Mouse (Mus musculus) embryo, embryonic 10.5 days (tissue): Measurements from ENCODE around the gene Ninj1.

Experiments used
- DNase-seq: peaks from one replicate; pipeline ENCODE4 v3.0.0-alpha.2; 2015; ENCODE audit warnings: low spot score

Ninj1 gene

GRCm38 (mm10) chr13:49187288-49188218 lies at the start of gene Ninj1:
Gene Ninj1 (plus strand): TSS chr13:49187485.
- DNase-seq = peak; percentile 80

DNA sequence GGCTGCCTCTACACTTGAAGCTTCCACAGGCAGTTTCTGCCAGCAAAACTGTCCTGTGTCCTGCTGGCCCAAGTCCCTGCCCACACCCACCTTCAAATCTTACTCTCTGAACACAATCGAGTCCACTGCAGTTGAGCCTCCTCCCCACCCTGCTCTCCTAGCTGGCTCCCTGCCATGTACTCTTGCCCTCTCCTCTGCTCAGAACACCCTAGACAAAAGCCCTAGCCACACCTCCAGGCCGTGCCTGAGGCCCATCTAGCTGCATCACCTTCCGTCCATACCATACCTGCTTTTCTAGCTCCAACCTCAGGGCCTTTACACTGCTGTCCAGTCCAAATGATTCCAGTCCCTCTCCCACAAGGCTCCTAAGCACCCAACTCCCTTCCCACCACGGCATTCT lies 46.7 kb upstream of the Ninj1 start:
- no peak for DNase-seq

DNA sequence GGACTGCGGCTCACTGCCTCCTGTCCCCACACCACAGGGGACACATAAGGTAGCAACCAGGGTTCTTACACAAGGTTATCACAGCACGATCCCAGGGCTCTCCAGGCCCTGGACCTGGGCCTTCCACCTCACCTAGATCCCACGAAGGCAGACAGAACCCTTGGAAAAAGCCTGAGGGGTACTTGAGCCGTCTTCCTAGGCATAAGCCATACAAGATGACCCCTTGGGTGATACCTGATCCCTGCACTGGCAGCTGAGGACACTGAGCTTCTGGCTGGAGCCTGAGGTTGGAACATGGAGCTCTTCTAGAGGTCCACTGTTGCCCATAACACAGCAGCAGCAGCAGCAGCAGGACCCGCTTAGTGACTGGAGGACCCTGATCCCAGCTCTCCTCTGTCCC lies 44.9 kb upstream of the Ninj1 start:
- no peak for DNase-seq

- DNase-seq = no peak
Observed at GRCm38 (mm10) chr13:49143323-49143722, 44.0 kb upstream of the Ninj1 start.

GRCm38 (mm10) chr13:49144451-49144850 lies 42.8 kb upstream of the Ninj1 start:
- DNase-seq = no peak

GRCm38 (mm10) chr13:49145396-49145795 lies 41.9 kb upstream of the Ninj1 start:
- no peak for DNase-seq

DNA sequence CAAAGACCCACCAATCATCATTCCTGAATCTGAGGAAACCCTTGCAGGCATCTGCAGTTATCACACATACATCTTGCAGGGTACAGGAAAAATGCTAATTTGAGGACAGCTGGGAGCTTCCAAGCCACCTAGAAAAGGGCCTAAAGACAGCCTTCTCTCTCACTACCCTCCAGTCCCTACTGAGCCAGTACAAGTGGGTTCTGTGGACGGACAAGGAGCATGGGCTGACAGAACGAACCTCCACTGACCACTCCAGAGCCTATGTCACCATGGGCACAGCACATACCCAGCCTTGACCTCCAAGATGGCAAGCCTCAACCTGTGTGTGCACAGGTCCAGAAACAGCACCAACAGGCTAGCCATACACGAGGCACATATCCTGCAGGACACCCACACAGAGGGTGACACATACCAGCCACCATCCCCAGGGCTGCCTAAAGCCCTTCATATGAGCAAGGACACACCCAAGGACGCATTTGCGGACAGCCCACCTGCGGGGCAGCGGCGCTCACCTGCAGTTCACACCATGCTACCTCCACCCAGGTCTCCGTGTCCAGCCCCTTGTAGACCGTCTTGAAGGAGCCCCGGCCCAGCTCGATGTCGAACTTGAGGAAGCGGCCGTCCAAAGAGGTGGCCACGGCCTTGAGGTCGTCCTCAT lies 41.1 kb upstream of the Ninj1 start:
- DNase-seq = no peak

DNA sequence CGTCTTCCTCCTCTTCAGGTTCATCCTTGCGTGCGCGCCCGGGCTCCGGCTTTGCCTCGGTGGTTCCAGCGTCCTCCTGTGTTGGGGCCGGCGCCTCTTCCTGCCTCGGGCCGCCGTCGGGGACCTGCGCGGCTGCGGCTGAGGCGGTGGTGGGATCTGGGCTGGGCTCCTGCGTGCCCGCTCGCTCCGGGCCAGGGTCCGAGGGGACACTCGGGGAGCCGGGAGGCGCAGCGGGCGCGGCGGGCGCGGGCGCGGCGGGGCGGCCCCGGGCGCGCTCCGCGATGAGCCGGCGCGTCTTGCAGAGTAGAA lies 40.6 kb upstream of the Ninj1 start:
- DNase-seq = peak; percentile 33

- peak; percentile 72 for DNase-seq
Observed at GRCm38 (mm10) chr13:49147007-49147857, 40.1 kb upstream of the Ninj1 start.

- DNase-seq = peak; percentile 70
Observed at GRCm38 (mm10) chr13:49147858-49148226, 39.4 kb upstream of the Ninj1 start, which contains the start of gene Wnk2. Gene Wnk2 (minus strand): TSS chr13:49148014.

GRCm38 (mm10) chr13:49148687-49149086 lies 38.6 kb upstream of the Ninj1 start:
- no peak for DNase-seq

GRCm38 (mm10) chr13:49154028-49154427 lies 33.3 kb upstream of the Ninj1 start:
- no peak for DNase-seq

DNA sequence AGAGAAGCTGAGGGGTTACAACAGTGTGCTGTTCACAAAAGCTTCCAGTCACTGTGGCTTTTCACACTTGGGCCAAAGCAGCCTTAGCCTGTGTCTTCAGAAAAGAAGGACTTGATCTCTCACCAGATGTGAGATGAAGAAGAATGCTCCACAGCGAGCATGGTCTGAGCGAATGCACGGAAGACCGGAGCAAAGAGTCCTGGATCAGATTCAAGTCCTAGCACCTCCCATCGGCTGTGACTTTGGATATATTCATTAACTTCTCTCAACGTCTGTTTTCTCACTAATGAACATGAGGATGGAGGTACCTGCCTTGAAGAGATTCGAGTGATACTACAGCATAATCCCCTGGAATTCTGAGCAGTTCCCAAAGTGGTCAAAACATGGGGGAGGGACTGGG lies 32.7 kb upstream of the Ninj1 start:
- no peak for DNase-seq

- no peak for DNase-seq
Observed at GRCm38 (mm10) chr13:49156645-49157044, 30.6 kb upstream of the Ninj1 start.

DNA sequence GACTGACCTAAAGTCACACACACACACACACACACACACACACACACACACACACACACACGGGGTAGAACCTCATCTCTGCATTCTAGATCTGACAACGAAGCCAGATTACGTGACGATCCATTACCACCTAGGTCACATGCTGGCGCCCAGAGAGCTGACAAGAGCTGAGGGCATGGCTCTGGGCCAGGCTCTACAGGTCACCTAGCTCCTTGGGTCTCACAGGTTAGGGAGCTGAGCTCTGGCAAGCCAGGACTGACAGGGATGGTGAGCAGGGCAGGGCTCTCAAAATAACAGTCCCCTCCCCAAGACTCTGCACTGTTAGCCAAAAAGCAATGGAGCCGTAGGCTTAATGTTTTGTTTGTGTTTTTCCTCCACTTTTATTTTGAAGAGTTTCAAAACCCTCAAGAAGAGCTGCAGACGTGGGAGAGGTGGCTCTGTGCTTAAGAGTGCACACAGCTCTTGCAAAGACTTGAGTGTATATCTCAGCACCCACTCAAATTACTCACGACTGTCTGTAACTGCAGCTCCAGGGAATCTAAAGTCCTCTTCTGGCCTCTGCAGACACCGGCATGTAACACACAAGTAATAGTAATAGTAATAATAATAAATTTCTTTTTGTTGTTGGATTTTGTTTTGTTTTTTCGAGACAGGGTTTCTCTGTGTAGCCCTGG lies 29.1 kb upstream of the Ninj1 start:
- no peak for DNase-seq

GRCm38 (mm10) chr13:49161236-49161635 lies 26.0 kb upstream of the Ninj1 start:
- no peak for DNase-seq

- DNase-seq = no peak
Observed at GRCm38 (mm10) chr13:49162722-49163121, 24.6 kb upstream of the Ninj1 start.

GRCm38 (mm10) chr13:49163645-49164044 lies 23.6 kb upstream of the Ninj1 start:
- DNase-seq = no peak

GRCm38 (mm10) chr13:49167081-49167480 lies 20.2 kb upstream of the Ninj1 start:
- no peak for DNase-seq

GRCm38 (mm10) chr13:49169448-49170207 lies 17.7 kb upstream of the Ninj1 start:
- peak; percentile 90 for DNase-seq

DNA sequence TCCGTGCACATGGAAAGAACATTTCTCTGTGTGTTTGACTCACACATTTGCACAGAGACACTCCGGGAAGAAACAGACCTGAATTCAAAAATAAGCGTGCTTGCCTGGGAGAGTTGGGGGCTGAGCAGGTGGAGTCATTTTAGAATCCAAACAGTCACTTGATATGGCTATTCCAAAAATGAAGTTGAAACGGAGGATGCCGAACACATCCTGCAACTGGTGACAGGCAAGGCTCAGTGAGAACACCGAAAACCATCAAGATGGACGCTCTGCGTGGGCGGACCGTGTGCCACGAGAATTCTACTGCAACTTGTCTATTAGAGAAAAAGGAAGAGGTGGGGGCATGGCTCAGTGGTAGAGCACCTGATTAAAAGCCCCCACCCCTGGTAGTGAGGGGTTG lies 16.7 kb upstream of the Ninj1 start:
- no peak for DNase-seq
